Mouse (Mus musculus) Muller cell, postnatal 12 days (primary cell): ENCODE results near the gene Ank.

ENCODE experiments used
- DNase-seq: peaks from one replicate; pipeline ENCODE4 v3.0.0-alpha.2; 2015; ENCODE audit errors: inconsistent ontology term

The Ank gene

GRCm38 (mm10) chr15:27597516-27597915 is 131.0 kb downstream of the Ank start:
- no peak for DNase-seq

- no peak for DNase-seq
Measured at GRCm38 (mm10) chr15:27598786-27599385, 132.4 kb downstream of the Ank start.

- no peak for DNase-seq
Measured at GRCm38 (mm10) chr15:27600524-27600923, 134.0 kb downstream of the Ank start.

- no peak for DNase-seq
Measured at GRCm38 (mm10) chr15:27604558-27604957, 138.1 kb downstream of the Ank start.

- DNase-seq, result no peak
Measured at GRCm38 (mm10) chr15:27605252-27605651, 138.8 kb downstream of the Ank start.

- DNase-seq, result no peak
Measured at GRCm38 (mm10) chr15:27609554-27609953, 143.1 kb downstream of the Ank start.

GRCm38 (mm10) chr15:27612533-27613221 is 146.2 kb downstream of the Ank start:
- DNase-seq, result peak; percentile 73

GRCm38 (mm10) chr15:27613255-27613654 is 146.8 kb downstream of the Ank start:
- DNase-seq, result no peak

GRCm38 (mm10) chr15:27616159-27616558 is 149.7 kb downstream of the Ank start:
- DNase-seq, result no peak

- no peak for DNase-seq
Measured at GRCm38 (mm10) chr15:27617227-27617626, 150.8 kb downstream of the Ank start.

- no peak for DNase-seq
Measured at GRCm38 (mm10) chr15:27618778-27619533, 152.5 kb downstream of the Ank start.

- no peak for DNase-seq
Measured at GRCm38 (mm10) chr15:27619683-27620082, 153.2 kb downstream of the Ank start.

GRCm38 (mm10) chr15:27620475-27621185 is 154.2 kb downstream of the Ank start:
- DNase-seq, result no peak

GRCm38 (mm10) chr15:27623286-27623685 is 156.8 kb downstream of the Ank start:
- no peak for DNase-seq

- DNase-seq, result no peak
Measured at GRCm38 (mm10) chr15:27625014-27625889, 158.8 kb downstream of the Ank start.

- DNase-seq, result no peak
Measured at GRCm38 (mm10) chr15:27625890-27626255, 159.4 kb downstream of the Ank start.

- no peak for DNase-seq
Measured at GRCm38 (mm10) chr15:27626314-27626713, 159.8 kb downstream of the Ank start.

GRCm38 (mm10) chr15:27627794-27628193 is 161.3 kb downstream of the Ank start:
- DNase-seq, result no peak

GRCm38 (mm10) chr15:27629046-27629445 is 162.6 kb downstream of the Ank start:
- DNase-seq, result no peak

- peak; percentile 61 for DNase-seq
Measured at GRCm38 (mm10) chr15:27629800-27630600, 163.5 kb downstream of the Ank start.
